ENCODE assay signal across 8 mouse cellular contexts in the genomic region with DNA sequence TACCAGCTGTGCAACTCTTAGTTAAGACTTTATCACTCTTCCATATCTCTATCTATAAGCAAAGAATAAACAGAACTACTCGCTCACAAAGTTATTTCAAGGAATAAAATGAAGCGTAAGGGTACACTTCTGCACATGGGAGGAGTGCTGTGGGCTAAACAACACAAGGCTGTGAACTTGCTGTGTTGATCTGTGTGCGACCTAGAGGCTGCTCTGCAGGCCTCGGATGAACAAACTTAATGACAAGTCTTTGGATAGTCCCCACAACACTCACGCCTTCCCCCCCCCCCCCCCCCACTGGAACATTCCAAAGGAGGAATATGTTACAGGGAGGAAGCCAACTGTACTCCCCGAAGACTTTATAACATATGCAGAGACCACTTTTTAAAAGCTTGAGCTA. TPM values are rescaled to one million over a fixed set of nuclear protein-coding genes. Genes with fewer than 3 reads are reported as not detected.
DNase-seq lines count a peak whose midpoint lies in the region; ATAC-seq and TF ChIP-seq lines count a peak whose summit lies in the region.
"Had no signal": no experiment of that assay in that cellular context is flagged by ENCODE, and none has a peak within 500 bp of the region (broad histone marks: within the 10 kb centered on the region; RNA-seq: fewer than 3 reads in every experiment).

Gm49355 (plus strand) TSS at position 336 of the 400 bp plus-strand sequence.

- H3K9ac ChIP-seq in forebrain, embryonic 12.5 days: peak within 1 kb of the TSS; percentile 80
- peak within 1 kb of the TSS; percentile 83 for H3K9ac ChIP-seq in limb, embryonic 14.5 days (ENCODE audit: low read depth, low read length, severe bottlenecking)
- H3K9ac ChIP-seq in stomach, embryonic 15.5 days: peak within 1 kb of the TSS; percentile 85

- peak within 1 kb of the TSS; percentile 91 for H3K27ac ChIP-seq in forebrain, embryonic 12.5 days
- peak within 1 kb of the TSS; percentile 95 for H3K27ac ChIP-seq in limb, embryonic 14.5 days (replicated peaks; ENCODE audit: low read depth, low read length)
- H3K27ac ChIP-seq in stomach, embryonic 15.5 days: peak within 1 kb of the TSS; percentile 97

- H3K9me3 ChIP-seq in megakaryocyte, embryonic 14.5 days: no peaks in the 10 kb centered on the region
- no peaks in the 10 kb centered on the region for H3K9me3 ChIP-seq in forebrain, embryonic 12.5 days
- H3K9me3 ChIP-seq in limb, embryonic 14.5 days (ENCODE audit: control insufficient read depth, low read length): no peaks in the 10 kb centered on the region
- no peaks in the 10 kb centered on the region for H3K9me3 ChIP-seq in stomach, embryonic 15.5 days

- peaks cover 2% of the 10 kb centered on the region for H3K27me3 ChIP-seq in megakaryocyte, embryonic 14.5 days (replicated peaks)
- peaks cover 4% of the 10 kb centered on the region; the same call in 1 of the 2 replicates for H3K27me3 ChIP-seq in forebrain, embryonic 12.5 days
- H3K27me3 ChIP-seq in limb, embryonic 14.5 days (ENCODE audit: control insufficient read depth, insufficient read depth, low read length): no peaks in the 10 kb centered on the region
- no peaks in the 10 kb centered on the region for H3K27me3 ChIP-seq in stomach, embryonic 15.5 days (replicated peaks)

- H3K36me3 ChIP-seq in megakaryocyte, embryonic 14.5 days (replicated peaks; ENCODE audit: low read length): peaks cover 23% of the 10 kb centered on the region
- no peaks in the 10 kb centered on the region for H3K36me3 ChIP-seq in forebrain, embryonic 12.5 days (replicated peaks)
- no peaks in the 10 kb centered on the region for H3K36me3 ChIP-seq in limb, embryonic 14.5 days (ENCODE audit: control insufficient read depth, insufficient read depth, low read length)
- no peaks in the 10 kb centered on the region for H3K36me3 ChIP-seq in stomach, embryonic 15.5 days

- TF ChIP-seq POLR2A in limb, embryonic 14.5 days (IDR thresholded peaks at IDR 0.05; ENCODE audit: borderline replicate concordance, extremely low read depth, insufficient read depth, insufficient read length): no peak

- ATAC-seq in megakaryocyte, adult 5-6 weeks (ENCODE audit: poor library complexity, severe bottlenecking): no peak
- peak; percentile 30 for ATAC-seq in forebrain, embryonic 12.5 days (ENCODE audit: low FRiP score)
- ATAC-seq in limb, embryonic 14.5 days (ENCODE audit: low FRiP score, low read depth): peak; percentile 7; the same call in 1 of the 2 replicates
- no peak for ATAC-seq in stomach, embryonic 15.5 days (ENCODE audit: insufficient read depth, low FRiP score, low read depth)

- H3K4me3 ChIP-seq in megakaryocyte, embryonic 14.5 days (replicated peaks): peak within 1 kb of the TSS; percentile 94
- H3K4me3 ChIP-seq in forebrain, embryonic 12.5 days (replicated peaks): peak within 1 kb of the TSS; percentile 80
- peak within 1 kb of the TSS; percentile 68 for H3K4me3 ChIP-seq in limb, embryonic 14.5 days (replicated peaks; ENCODE audit: low read length)
- H3K4me3 ChIP-seq in stomach, embryonic 15.5 days (replicated peaks): peak within 1 kb of the TSS; percentile 85

- DNase-seq in limb, embryonic 14.5 days (ENCODE audit: low spot score): no peak
- no peak for DNase-seq in left cerebral cortex, postnatal 10 days (ENCODE audit: extremely low spot score in 1 of 2, low spot score in 2 of 2)
- DNase-seq in gastrocnemius, postnatal 4 days (ENCODE audit: low spot score in 2 of 2): no peak

- peaks cover 5% of the 10 kb centered on the region; the same call in 1 of the 2 replicates for H3K4me1 ChIP-seq in megakaryocyte, embryonic 14.5 days
- H3K4me1 ChIP-seq in forebrain, embryonic 12.5 days: no peaks in the 10 kb centered on the region
- H3K4me1 ChIP-seq in limb, embryonic 14.5 days (ENCODE audit: control insufficient read depth, insufficient read depth, low read length): no peaks in the 10 kb centered on the region
- no peaks in the 10 kb centered on the region for H3K4me1 ChIP-seq in stomach, embryonic 15.5 days

- intact Hi-C loops in left cerebral cortex, postnatal 10 days (cut with DNase I): no loop called here

- 83% methylated on average over 6 of the region's 6 CpGs for WGBS in forebrain, embryonic 12.5 days
- WGBS in limb, embryonic 14.5 days: 92% methylated on average over 5 of the region's 6 CpGs
- 71% methylated on average over 6 of the region's 6 CpGs for WGBS in stomach, embryonic 15.5 days

- peak within 1 kb of the TSS; percentile 79 for H3K4me2 ChIP-seq in forebrain, embryonic 12.5 days
- peak within 1 kb of the TSS; percentile 56 for H3K4me2 ChIP-seq in limb, embryonic 14.5 days (replicated peaks; ENCODE audit: low read depth, low read length, severe bottlenecking)
- H3K4me2 ChIP-seq in stomach, embryonic 15.5 days: peak within 1 kb of the TSS; percentile 71

RNA-seq across cellular contexts. Expression of gene Gm49355, which starts in this region (rescaled TPM):
- not detected in 2 replicates for polyA plus RNA-seq in megakaryocyte, embryonic 14.5 days (2012; ENCODE audit: insufficient read depth, low replicate concordance)
- 0.07 TPM in 1 of 2 replicates, not detected in the other for total RNA-seq in megakaryocyte, adult 5-6 weeks (2015)
- 0.12 TPM in 1 of 2 replicates, not detected in the other for total RNA-seq in megakaryocyte, adult 5-6 weeks (2017)
- polyA plus RNA-seq in forebrain, embryonic 12.5 days (2016; fragmentation: Nextera tagmentation; extraction: Ambion mirVana): 0.13 and 0.37 TPM in 2 replicates
- polyA plus RNA-seq in limb, embryonic 14.5 days (2012; rRNA removed): 0.09 and 0.20 TPM in 2 replicates
- 0.11 and 0.18 TPM in 2 replicates for polyA plus RNA-seq in limb, embryonic 14.5 days (2014; fragmentation: Nextera tagmentation; extraction: Ambion mirVana)
- 0.15 and 0.19 TPM in 2 replicates for polyA plus RNA-seq in stomach, embryonic 15.5 days (2015; fragmentation: Nextera tagmentation; extraction: Ambion mirVana)
- not detected for total RNA-seq in left cerebral cortex, postnatal 10 days (2021)
- total RNA-seq in gastrocnemius, postnatal 4 days (2021): under 1 TPM in 1 of 2 experiments, not detected in 1; 0.10 TPM
- total RNA-seq: left cerebral cortex, postnatal 36 days had no signal

Comparison
In these comparisons a context has a peak if more than half of its experiments do, and no peak if none do; other contexts are left out.
1. Peak in ATAC-seq, H3K4me3 ChIP-seq, H3K27ac ChIP-seq, H3K9ac ChIP-seq and H3K4me2 ChIP-seq in forebrain, embryonic 12.5 days; RNA of the gene not detected or under 1 TPM.
2. Peak in ATAC-seq, H3K4me3 ChIP-seq, H3K27ac ChIP-seq, H3K9ac ChIP-seq and H3K4me2 ChIP-seq in limb, embryonic 14.5 days; RNA of the gene not detected or under 1 TPM.